22 mouse cellular contexts compared by ENCODE assay signal in the genomic region with DNA sequence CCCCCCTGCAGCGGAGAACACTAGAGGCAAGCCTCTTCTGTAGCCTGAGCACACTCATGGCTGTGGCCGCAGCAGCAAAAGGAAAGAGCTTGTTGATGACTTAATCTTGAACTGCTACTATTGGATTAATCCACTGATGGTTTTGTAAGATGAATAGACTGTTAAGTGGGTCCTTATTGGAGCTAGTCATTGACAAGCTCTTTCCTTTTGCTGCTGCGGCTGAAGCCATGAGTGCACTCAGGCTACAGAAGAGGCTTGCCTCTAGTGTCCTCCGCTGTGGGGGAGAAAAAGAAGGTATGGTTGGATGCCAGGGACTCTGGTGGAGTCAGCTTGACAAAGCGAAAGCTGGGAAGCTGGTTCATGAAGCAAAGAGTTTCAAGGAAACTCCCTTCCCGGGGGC.
DNase-seq lines count a peak whose midpoint lies in the region; ATAC-seq and TF ChIP-seq lines count a peak whose summit lies in the region.
"Had no signal": no experiment of that assay in that cellular context is flagged by ENCODE, and none has a peak within 500 bp of the region (broad histone marks: within the 10 kb centered on the region; RNA-seq: fewer than 3 reads in every experiment).

No protein-coding gene starts in this region.

- no peak for TF ChIP-seq POLR2A in lung, adult 2 months (IDR thresholded peaks at IDR 0.05; ENCODE audit: borderline replicate concordance, extremely low read depth, low read depth, low read length)

- no peaks in the 10 kb centered on the region for H3K9me3 ChIP-seq in forebrain, embryonic 14.5 days (replicated peaks; ENCODE audit: control insufficient read depth, low read length)
- no peaks in the 10 kb centered on the region for H3K9me3 ChIP-seq in forebrain, embryonic 11.5 days (ENCODE audit: control insufficient read depth, low read length)
- no peaks in the 10 kb centered on the region for H3K9me3 ChIP-seq in lung, embryonic 16.5 days (ENCODE audit: control insufficient read depth, low read length)
- H3K9me3 ChIP-seq: embryonic facial prominence, embryonic 13.5 days; embryonic facial prominence, embryonic 15.5 days; forebrain, embryonic 10.5 days had no signal

- H3K27ac ChIP-seq in forebrain, embryonic 14.5 days (ENCODE audit: low read depth, low read length), result no peak overlapping the region
- no peak overlapping the region for H3K27ac ChIP-seq in forebrain, embryonic 11.5 days (ENCODE audit: low read depth, low read length)
- no peak overlapping the region for H3K27ac ChIP-seq in lung, embryonic 16.5 days (ENCODE audit: low read length)
- H3K27ac ChIP-seq: embryonic facial prominence, embryonic 13.5 days; embryonic facial prominence, embryonic 15.5 days; forebrain, embryonic 10.5 days had no signal

- H3K4me3 ChIP-seq in forebrain, embryonic 14.5 days (ENCODE audit: low read depth, low read length), result no peak overlapping the region
- H3K4me3 ChIP-seq in forebrain, embryonic 11.5 days (ENCODE audit: low read depth, low read length), result no peak overlapping the region
- H3K4me3 ChIP-seq in lung, embryonic 16.5 days (ENCODE audit: low read length), result no peak overlapping the region
- H3K4me3 ChIP-seq in lung, adult 2 months (replicated peaks; ENCODE audit: extremely low read depth, low read depth, low read length), result no peak overlapping the region
- H3K4me3 ChIP-seq: embryonic facial prominence, embryonic 13.5 days; embryonic facial prominence, embryonic 15.5 days; erythroblast, embryonic 14.5 days; forebrain, embryonic 10.5 days had no signal

- DNase-seq in forebrain, embryonic 14.5 days (ENCODE audit: low spot score), result peak; percentile 12
- DNase-seq in forebrain, embryonic 11.5 days (ENCODE audit: low spot score), result no peak
- DNase-seq in lung, postnatal 25 days (ENCODE audit: low spot score), result no peak
- peak; percentile 6 for DNase-seq in lung, postnatal 36 days
- DNase-seq in lung, adult 2 months, result no peak
- DNase-seq: adrenal gland, adult 2 months; adrenal gland, postnatal 10 days; adrenal gland, postnatal 25 days; cerebellum, adult 11 months; cerebellum, adult 18-20 months; cerebellum, adult 8-10 months; cerebellum, adult 9-11 months; cerebellum, postnatal 14 days; cerebellum, postnatal 36 days; embryo, embryonic 11 days had no signal

- no peak for TF ChIP-seq CTCF in lung, adult 2 months (IDR thresholded peaks at IDR 0.05; ENCODE audit: insufficient read depth, low read length)

- H3K4me2 ChIP-seq in forebrain, embryonic 14.5 days (ENCODE audit: low read length), result no peak overlapping the region
- H3K4me2 ChIP-seq in forebrain, embryonic 11.5 days (ENCODE audit: low read depth, low read length, severe bottlenecking), result no peak overlapping the region
- H3K4me2 ChIP-seq in lung, embryonic 16.5 days (ENCODE audit: low read depth, low read length), result no peak overlapping the region
- H3K4me2 ChIP-seq: embryonic facial prominence, embryonic 13.5 days; embryonic facial prominence, embryonic 15.5 days had no signal

- no peak for ATAC-seq in forebrain, embryonic 14.5 days
- ATAC-seq in forebrain, embryonic 11.5 days (replicated peaks; ENCODE audit: low FRiP score), result no peak; the same call in 1 of the 2 replicates
- ATAC-seq in lung, embryonic 16.5 days (ENCODE audit: low read depth), result peak; percentile 73
- no peak for ATAC-seq in cerebellum, adult (ENCODE audit: insufficient number of reproducible peaks, low FRiP score, low TSS enrichment)
- ATAC-seq: forebrain, embryonic 16.5 days had no signal

- H3K36me3 ChIP-seq in forebrain, embryonic 14.5 days (ENCODE audit: control insufficient read depth, insufficient read depth, low read length), result no peaks in the 10 kb centered on the region
- no peaks in the 10 kb centered on the region for H3K36me3 ChIP-seq in forebrain, embryonic 11.5 days (ENCODE audit: control insufficient read depth, insufficient read depth, low read length)
- H3K36me3 ChIP-seq in lung, embryonic 16.5 days (ENCODE audit: control insufficient read depth, insufficient read depth, low read length), result no peaks in the 10 kb centered on the region
- H3K36me3 ChIP-seq: embryonic facial prominence, embryonic 13.5 days; embryonic facial prominence, embryonic 15.5 days; forebrain, embryonic 10.5 days had no signal

- H3K4me1 ChIP-seq in forebrain, embryonic 14.5 days (ENCODE audit: control insufficient read depth, insufficient read depth, low read length), result no peaks in the 10 kb centered on the region
- H3K4me1 ChIP-seq in forebrain, embryonic 11.5 days (replicated peaks; ENCODE audit: control insufficient read depth, insufficient read depth, low read length), result no peaks in the 10 kb centered on the region
- H3K4me1 ChIP-seq in lung, embryonic 16.5 days (replicated peaks; ENCODE audit: control insufficient read depth, insufficient read depth, low read length), result no peaks in the 10 kb centered on the region
- H3K4me1 ChIP-seq in lung, adult 2 months (ENCODE audit: control insufficient read depth, insufficient read depth, low read length), result no peaks in the 10 kb centered on the region
- H3K4me1 ChIP-seq: embryonic facial prominence, embryonic 13.5 days; embryonic facial prominence, embryonic 15.5 days had no signal

- 66% methylated on average over 4 of the region's 6 CpGs for WGBS in forebrain, embryonic 14.5 days
- WGBS in forebrain, embryonic 11.5 days, result 77% methylated on average over 5 of the region's 6 CpGs
- WGBS in lung, embryonic 16.5 days, result 24% methylated on average over 4 of the region's 6 CpGs
- 33% methylated on average over 6 of the region's 6 CpGs for WGBS in lung, adult 2 months

- no peaks in the 10 kb centered on the region for H3K27me3 ChIP-seq in forebrain, embryonic 14.5 days (replicated peaks; ENCODE audit: control insufficient read depth, insufficient read depth, low read length)
- H3K27me3 ChIP-seq in forebrain, embryonic 11.5 days (ENCODE audit: control insufficient read depth, insufficient read depth, low read length), result no peaks in the 10 kb centered on the region
- H3K27me3 ChIP-seq in lung, embryonic 16.5 days (ENCODE audit: control insufficient read depth, insufficient read depth, low read depth, low read length), result no peaks in the 10 kb centered on the region
- H3K27me3 ChIP-seq: embryonic facial prominence, embryonic 13.5 days; embryonic facial prominence, embryonic 15.5 days had no signal

- no peak overlapping the region for H3K9ac ChIP-seq in forebrain, embryonic 14.5 days (ENCODE audit: low read length)
- no peak overlapping the region for H3K9ac ChIP-seq in forebrain, embryonic 11.5 days (ENCODE audit: low read length)
- H3K9ac ChIP-seq in lung, embryonic 16.5 days (ENCODE audit: low read length), result no peak overlapping the region
- H3K9ac ChIP-seq: embryonic facial prominence, embryonic 13.5 days; embryonic facial prominence, embryonic 15.5 days had no signal

Comparison
In these comparisons a context has a peak if more than half of its experiments do, and no peak if none do; other contexts are left out.
1. DNase-seq: peak in forebrain, embryonic 14.5 days (single experiment) and lung, postnatal 36 days (single experiment); none in forebrain, embryonic 11.5 days (single experiment), lung, postnatal 25 days (single experiment) and lung, adult 2 months (single experiment).